Mouse (Mus musculus) MEL (cell line): ENCODE data around the gene Akap1. TPM values are rescaled to one million over a fixed set of nuclear protein-coding genes. Genes with fewer than 3 reads are reported as not detected.

Experiments
- DNase-seq: peaks from one replicate; pipeline ENCODE4 v3.0.0; 2011; ENCODE audit warnings: low read depth, low spot score
- H3K27ac ChIP-seq: 2 replicates; pipeline ENCODE4 v1.5.1; 2012; ENCODE audit warnings: low read depth, mild to moderate bottlenecking, control low read depth, low read length, moderate library complexity; ENCODE audit not compliant: control insufficient read depth
- H3K27me3 ChIP-seq, 2 experiments: fragments of 150-350 bp in 1 of 2; sonication (generic) in 1 of 2; 2 replicates each; pipeline ENCODE4 v1.6.1; 2012; ENCODE audit warnings: low read length in 2 of 2, mild to moderate bottlenecking in 2 of 2, improper control_type of control experiment in 1 of 2, moderate library complexity in 1 of 2; ENCODE audit not compliant: insufficient read depth in 2 of 2, control insufficient read depth in 1 of 2
- H3K36me3 ChIP-seq, 2 experiments: 2 replicates each; pipeline ENCODE4 v1.6.1; 2012 to 2014; ENCODE audit warnings: low read length in 2 of 2, improper control_type of control experiment in 1 of 2, inconsistent platforms in 1 of 2, mild to moderate bottlenecking in 1 of 2; ENCODE audit not compliant: insufficient read depth in 2 of 2, control insufficient read depth in 1 of 2
- H3K4me1 ChIP-seq, 2 experiments: fragments of 150-350 bp in 1 of 2; sonication (generic) in 1 of 2; 2 replicates each; pipeline ENCODE4 v1.6.1; 2012; ENCODE audit warnings: low read length in 2 of 2, improper control_type of control experiment in 1 of 2, mild to moderate bottlenecking in 1 of 2; ENCODE audit not compliant: insufficient read depth in 2 of 2, control insufficient read depth in 1 of 2
- H3K4me3 ChIP-seq, 2 experiments: fragments of 150-350 bp in 1 of 2; sonication (generic) in 1 of 2; 2 replicates each; pipeline ENCODE4 v1.5.1; 2012; ENCODE audit warnings: low read depth in 2 of 2, low read length in 2 of 2, mild to moderate bottlenecking in 2 of 2, moderate library complexity in 2 of 2, control low read depth in 1 of 2, improper control_type of control experiment in 1 of 2; ENCODE audit not compliant: control insufficient read depth in 1 of 2, insufficient read depth in 1 of 2
- H3K79me2 ChIP-seq: 2 replicates; pipeline ENCODE4 v1.6.1; 2012; ENCODE audit warnings: mild to moderate bottlenecking, low read length, moderate library complexity; ENCODE audit not compliant: control insufficient read depth, poor library complexity, insufficient read depth
- H3K9ac ChIP-seq: 2 replicates; pipeline ENCODE4 v1.6.1; 2012; ENCODE audit warnings: low read depth, mild to moderate bottlenecking, control low read depth, low read length, moderate library complexity; ENCODE audit not compliant: control insufficient read depth, poor library complexity, severe bottlenecking
- H3K9me3 ChIP-seq: fragments of 150-350 bp; sonication (generic); replicated peaks from 2 replicates; pipeline ENCODE4 v1.6.1; 2012; ENCODE audit warnings: mild to moderate bottlenecking, low read length, improper control_type of control experiment, moderate library complexity; ENCODE audit not compliant: insufficient read depth
- CHD2 ChIP-seq: IDR thresholded peaks from 2 replicates; pipeline ENCODE4 v1.6.1; 2011; ENCODE audit warnings: low read length, improper control_type of control experiment
- ELF1 ChIP-seq: IDR thresholded peaks from 2 replicates; pipeline ENCODE4 v1.6.1; 2014; ENCODE audit warnings: low read depth, mild to moderate bottlenecking, inconsistent platforms, low read length, improper control_type of control experiment, moderate library complexity
- HCFC1 ChIP-seq: IDR thresholded peaks from 2 replicates; pipeline ENCODE4 v1.6.1; 2012; ENCODE audit warnings: low read depth, mild to moderate bottlenecking, inconsistent platforms, low read length, improper control_type of control experiment, moderate library complexity
- JUND ChIP-seq: IDR thresholded peaks from 2 replicates; pipeline ENCODE4 v1.6.1; 2011; ENCODE audit warnings: low read depth, mild to moderate bottlenecking, improper control_type of control experiment, low read length
- MAZ ChIP-seq: IDR thresholded peaks from 2 replicates; pipeline ENCODE4 v1.6.1; 2012; ENCODE audit warnings: low read depth, mild to moderate bottlenecking, inconsistent platforms, low read length, improper control_type of control experiment
- MEF2A ChIP-seq: IDR thresholded peaks from 2 replicates; pipeline ENCODE4 v1.6.1; 2014; ENCODE audit warnings: low read depth, mild to moderate bottlenecking, inconsistent platforms, low read length, improper control_type of control experiment; ENCODE audit not compliant: poor library complexity, insufficient replicate concordance, severe bottlenecking; ENCODE audit errors: extremely low read depth
- NELFE ChIP-seq: IDR thresholded peaks from 2 replicates; pipeline ENCODE4 v1.6.1; 2011; ENCODE audit warnings: low read depth, low read length, improper control_type of control experiment
- NRF1 ChIP-seq: IDR thresholded peaks from 2 replicates; pipeline ENCODE4 v1.6.1; 2014; ENCODE audit warnings: low read depth, mild to moderate bottlenecking, inconsistent platforms, low read length, improper control_type of control experiment, moderate library complexity; ENCODE audit not compliant: poor library complexity, insufficient read depth, severe bottlenecking
- POLR2AphosphoS5 ChIP-seq: IDR thresholded peaks from 2 replicates; pipeline ENCODE4 v1.6.1; 2012; ENCODE audit warnings: low read depth, borderline replicate concordance, mild to moderate bottlenecking, inconsistent platforms, low read length, moderate library complexity, mixed read lengths
- RAD21 ChIP-seq: IDR thresholded peaks from 2 replicates; pipeline ENCODE4 v1.6.1; 2011; ENCODE audit warnings: mild to moderate bottlenecking, low read depth, low read length, improper control_type of control experiment
- RCOR1 ChIP-seq: IDR thresholded peaks from 2 replicates; pipeline ENCODE4 v1.6.1; 2012; ENCODE audit warnings: low read depth, mild to moderate bottlenecking, inconsistent platforms, low read length, improper control_type of control experiment
- SIN3A ChIP-seq: IDR thresholded peaks from 2 replicates; pipeline ENCODE4 v1.6.1; 2012; ENCODE audit warnings: low read length, improper control_type of control experiment, inconsistent platforms
- TBP ChIP-seq: IDR thresholded peaks from 2 replicates; pipeline ENCODE4 v1.8.0; 2011; ENCODE audit warnings: low read depth, low read length, improper control_type of control experiment
- UBTF ChIP-seq: IDR thresholded peaks from 2 replicates; pipeline ENCODE4 v1.6.1; 2012; ENCODE audit warnings: low read depth, mild to moderate bottlenecking, inconsistent platforms, low read length, improper control_type of control experiment, moderate library complexity, borderline replicate concordance; ENCODE audit not compliant: insufficient read depth
- ZC3H11A ChIP-seq: IDR thresholded peaks from 2 replicates; pipeline ENCODE4 v1.6.1; 2012; ENCODE audit warnings: low read depth, mild to moderate bottlenecking, inconsistent platforms, low read length, improper control_type of control experiment
- ZKSCAN1 ChIP-seq: IDR thresholded peaks from 2 replicates; pipeline ENCODE4 v1.6.1; 2012; ENCODE audit warnings: low read depth, mild to moderate bottlenecking, inconsistent platforms, low read length, improper control_type of control experiment, moderate library complexity
- ZMIZ1 ChIP-seq: IDR thresholded peaks from 2 replicates; pipeline ENCODE4 v1.6.1; 2012; ENCODE audit warnings: low read depth, mild to moderate bottlenecking, inconsistent platforms, low read length, improper control_type of control experiment, moderate library complexity
- ZNF384 ChIP-seq: IDR thresholded peaks from 2 replicates; pipeline ENCODE4 v1.6.1; 2012; ENCODE audit warnings: low read depth, mild to moderate bottlenecking, inconsistent platforms, low read length, improper control_type of control experiment
- polyA plus RNA-seq, 2 experiments: library from polyadenylated mRNA; stranded (reverse) in 1 of 2; unstranded in 1 of 2; fragments of >175 nt in 1 of 2; fragments of >200 nt in 1 of 2; gene quantifications; 2 replicates each; pipeline versions ENCODE4 v1.2.1 to v1.2.4; 2012; ENCODE audit warnings: low replicate concordance in 2 of 2, low read depth in 1 of 2; ENCODE audit not compliant: insufficient read length in 2 of 2, insufficient read depth in 1 of 2, missing spikeins in 1 of 2
- total RNA-seq: library from RNA; depleted of rRNA; stranded (reverse); fragments of 300-350 nt; gene quantifications from 2 replicates; pipeline ENCODE4 v1.2.3, GENCODE M21; 2012

Gene Akap1
- total and polyA plus RNA-seq, 3 experiments: 39.0 to 70.5 (median 59.6) TPM

DNA sequence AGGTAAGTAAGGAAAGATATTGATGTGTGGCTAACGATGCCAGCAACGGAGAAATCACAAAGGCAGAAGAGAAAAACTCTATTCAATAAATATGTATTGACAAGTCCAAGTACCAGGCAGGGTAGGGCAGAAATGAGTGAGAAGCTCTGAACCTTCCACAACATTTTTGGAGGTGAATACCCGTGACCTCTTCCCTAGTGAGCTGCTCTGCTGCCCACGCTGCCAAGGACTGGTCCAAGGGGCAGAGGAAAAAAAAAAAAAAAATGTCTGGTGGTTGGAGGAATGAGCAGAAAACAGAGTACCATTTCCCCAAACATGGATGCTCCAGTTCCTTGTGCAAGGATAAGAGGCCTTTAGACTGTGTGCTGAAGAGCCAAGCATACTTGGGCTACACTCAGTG lies 11.6 kb downstream of the Akap1 start:
- peaks cover 81% of the 10 kb centered on the region for H3K79me2 ChIP-seq
- H3K4me3 ChIP-seq: no peak overlapping the region
- TF ChIP-seq RAD21: no peak
- no peak for TF ChIP-seq CHD2
- TF ChIP-seq MEF2A: no peak
- TF ChIP-seq POLR2AphosphoS5: no peak
- TF ChIP-seq ZNF384: no peak
- no peak for TF ChIP-seq TBP
- no peak for TF ChIP-seq SIN3A
- TF ChIP-seq NELFE: no peak
- TF ChIP-seq HCFC1: no peak
- TF ChIP-seq ELF1: no peak
- TF ChIP-seq NRF1: no peak
- no peak for TF ChIP-seq ZMIZ1
- TF ChIP-seq JUND: no peak
- H3K9ac ChIP-seq: no peak overlapping the region
- no peak overlapping the region for H3K27ac ChIP-seq
- no peaks in the 10 kb centered on the region for H3K27me3 ChIP-seq
- no peaks in the 10 kb centered on the region for H3K9me3 ChIP-seq
- peaks cover 4 to 5% of the 10 kb centered on the region in 2 experiments for H3K36me3 ChIP-seq
- H3K4me1 ChIP-seq: peaks cover 4 to 11% of the 10 kb centered on the region in 2 experiments; a peak in 3 of 4 replicates
- DNase-seq: no peak

DNA sequence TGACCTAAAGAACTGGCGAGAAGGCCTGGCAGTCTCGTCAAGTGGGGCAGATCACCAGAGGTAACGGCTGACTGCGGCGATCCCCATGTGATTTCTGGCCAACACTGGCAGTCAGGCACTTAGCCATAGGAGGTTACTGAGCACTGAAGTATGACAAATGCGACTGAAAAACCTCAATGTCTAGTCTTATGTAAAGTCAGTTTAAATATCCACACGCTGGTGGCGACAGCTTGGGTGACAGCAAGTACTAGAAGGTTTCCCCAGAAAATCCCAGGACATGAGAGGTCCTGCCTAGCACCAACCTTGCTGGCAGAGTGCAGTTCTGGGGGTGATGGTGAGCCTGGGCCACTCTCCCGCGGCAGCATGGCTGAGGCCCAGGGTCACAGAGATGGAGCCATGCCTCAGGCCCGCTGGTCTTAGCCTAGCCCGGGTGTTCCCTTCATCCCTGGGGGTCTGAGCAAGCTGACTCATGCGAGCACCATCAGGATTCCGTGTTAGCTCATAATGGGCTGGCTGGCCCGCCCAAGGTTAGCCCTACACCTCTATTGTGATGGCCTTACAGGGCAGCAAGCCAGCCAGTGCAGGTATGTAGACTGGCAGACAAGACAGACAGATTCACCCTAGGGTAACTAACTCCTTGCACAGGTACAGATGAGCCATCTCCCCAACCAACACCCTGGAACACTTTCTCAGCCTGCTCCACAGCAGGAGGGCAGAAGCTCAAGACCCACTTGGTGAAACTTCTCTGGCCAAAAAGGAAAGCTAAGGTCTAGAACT lies 13.1 kb downstream of the Akap1 start:
- Histone ChIP-seq H3K9me3 (no peaks in the 10 kb centered on the region), H3K79me2 (peaks cover 70% of the 10 kb centered on the region), H3K4me3 (no peak overlapping the region), H3K9ac (no peak overlapping the region), H3K27me3 (no peaks in the 10 kb centered on the region), H3K36me3 (peaks cover 5 to 6% of the 10 kb centered on the region in 2 experiments), H3K27ac (no peak overlapping the region)
- DNase-seq: no peak
- TF ChIP-seq MAZ (no peak), ZC3H11A (no peak), HCFC1 (no peak), ZKSCAN1 (no peak), RCOR1 (no peak), ELF1 (no peak), UBTF (no peak)
- TF ChIP-seq, all 39 proteins: peak for 0
- H3K4me1 ChIP-seq: peaks cover 2 to 9% of the 10 kb centered on the region in 2 experiments; a peak in 2 of 4 replicates
